Mouse (Mus musculus): ENCODE measurements around the gene Wdr25.

The Wdr25 gene

GRCm38 (mm10) chr12:108984471-108984870 lies 91.0 kb downstream of the Wdr25 start:
- DNase-seq (ENCODE audit: low spot score in 2 of 2): no peak

DNA sequence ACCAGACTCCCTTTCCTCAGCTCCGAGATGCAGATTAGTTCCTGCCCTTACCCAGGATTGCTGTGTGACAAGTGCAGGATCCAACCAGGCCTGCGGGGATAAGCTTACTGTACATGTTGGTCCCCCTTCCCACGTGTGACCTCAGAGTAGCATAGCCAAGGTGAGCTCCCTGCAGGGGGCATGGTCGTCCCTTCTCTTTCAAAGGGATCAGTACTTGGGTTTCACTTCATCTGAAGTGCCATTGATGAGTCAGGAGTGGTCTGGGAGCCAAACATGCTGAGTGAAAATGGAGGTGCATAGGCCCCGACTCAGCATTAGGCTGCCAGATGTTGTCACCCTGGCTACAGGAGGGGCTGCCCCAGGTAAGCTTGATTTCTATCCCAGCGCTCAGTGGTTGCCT lies 91.6 kb downstream of the Wdr25 start:
- no peak for DNase-seq (ENCODE audit: low spot score in 2 of 2)

- DNase-seq (ENCODE audit: low spot score in 2 of 2): no peak
Measured at GRCm38 (mm10) chr12:108987448-108987847, 94.0 kb downstream of the Wdr25 start.

DNA sequence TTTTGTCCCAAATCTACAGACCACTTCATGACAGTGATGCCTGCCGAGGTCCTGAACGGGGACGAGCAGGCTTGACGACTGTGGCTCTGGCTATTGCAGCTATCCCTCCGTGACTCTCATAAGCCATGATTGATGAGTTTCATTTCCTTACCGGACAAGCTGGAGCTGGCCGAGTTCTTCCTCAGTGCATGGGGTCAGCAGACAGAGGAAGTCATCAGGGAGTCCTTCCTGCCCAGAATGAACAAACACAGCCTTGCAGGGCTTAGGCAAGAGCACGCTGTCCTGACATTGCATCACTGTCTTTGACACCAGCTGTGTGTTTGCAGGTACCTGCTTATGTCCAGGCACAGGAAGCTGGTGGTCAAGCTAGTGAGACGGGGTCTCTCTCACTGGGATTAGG lies 97.0 kb downstream of the Wdr25 start:
- DNase-seq (ENCODE audit: low spot score in 2 of 2): peak in 1 of 2 experiments; percentile 32

DNA sequence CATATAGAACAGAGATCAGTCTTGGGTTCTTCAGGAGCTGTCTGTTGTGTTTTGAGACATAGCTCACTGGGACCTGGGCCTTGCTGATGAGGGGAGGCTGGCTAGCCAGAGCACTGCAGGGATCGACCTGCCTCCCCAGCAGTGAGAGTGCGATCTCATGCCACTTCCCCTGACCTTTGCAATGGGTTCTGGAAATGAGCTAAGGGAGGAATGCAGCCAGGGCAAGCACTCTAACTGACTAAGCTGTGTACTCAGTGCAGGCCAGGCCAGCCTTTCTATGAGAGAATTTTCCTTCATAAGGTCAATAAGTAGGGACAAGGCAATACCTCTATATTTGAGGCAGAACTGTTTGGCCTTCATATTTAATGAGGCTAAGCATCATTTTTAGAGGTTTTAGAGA lies 99.6 kb downstream of the Wdr25 start:
- DNase-seq (ENCODE audit: low spot score in 2 of 2): no peak

GRCm38 (mm10) chr12:108994436-108995031 lies 101.1 kb downstream of the Wdr25 start:
- DNase-seq (ENCODE audit: low spot score in 2 of 2): peak; percentile 67 to 68

DNA sequence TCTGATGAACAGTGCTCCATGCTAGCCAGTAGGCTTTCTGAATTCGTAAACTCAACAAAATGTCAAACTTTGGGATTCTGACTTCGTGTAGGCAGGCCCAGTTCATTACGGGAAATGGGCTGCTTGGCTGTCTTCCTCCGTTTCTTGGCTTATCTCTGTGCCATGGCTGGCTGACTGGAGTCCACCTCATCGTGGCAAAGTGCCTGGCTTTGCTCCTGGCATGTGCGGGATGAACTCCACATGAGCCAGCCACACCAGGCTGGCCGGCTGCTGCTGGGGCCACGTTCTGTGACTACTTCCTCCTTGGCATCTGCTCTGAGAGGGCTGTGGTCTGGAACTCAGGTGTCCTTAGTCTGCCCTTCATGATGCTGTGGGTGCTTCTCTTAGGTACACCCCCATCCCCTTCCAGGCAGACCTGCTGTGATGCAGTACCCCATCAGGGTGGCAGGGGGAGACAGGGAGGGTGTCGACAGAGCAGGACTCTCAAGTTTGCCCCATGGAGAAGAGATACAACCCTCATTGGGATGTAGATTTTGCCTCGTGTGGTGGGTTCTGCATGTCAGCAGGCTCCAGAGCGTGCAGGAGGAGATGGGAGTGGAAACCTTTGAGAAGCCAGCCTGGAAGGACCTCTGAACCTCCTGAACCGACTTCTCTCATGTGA lies 102.7 kb downstream of the Wdr25 start:
- no peak for DNase-seq (ENCODE audit: low spot score in 2 of 2)

DNA sequence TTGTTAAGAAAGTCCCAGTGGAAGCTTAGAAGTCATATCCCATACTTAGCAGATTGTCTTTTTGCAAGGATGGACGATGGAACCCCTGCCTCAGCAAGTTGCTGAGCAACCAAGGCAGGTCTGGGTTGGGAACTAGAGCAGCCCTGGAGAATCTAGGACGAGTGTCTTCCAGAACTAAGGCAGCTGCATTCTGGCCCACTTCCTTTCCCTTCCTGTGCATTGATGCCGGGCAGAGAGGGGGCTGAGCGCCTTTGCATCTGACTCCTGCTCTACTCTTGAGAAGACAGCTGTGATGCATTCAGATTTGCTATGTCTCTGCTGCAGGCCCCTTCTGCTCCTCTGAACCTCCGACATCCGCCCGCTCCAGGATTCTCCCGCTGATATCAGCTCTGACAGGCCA lies 103.8 kb downstream of the Wdr25 start:
- no peak for DNase-seq (ENCODE audit: low spot score in 2 of 2)

DNA sequence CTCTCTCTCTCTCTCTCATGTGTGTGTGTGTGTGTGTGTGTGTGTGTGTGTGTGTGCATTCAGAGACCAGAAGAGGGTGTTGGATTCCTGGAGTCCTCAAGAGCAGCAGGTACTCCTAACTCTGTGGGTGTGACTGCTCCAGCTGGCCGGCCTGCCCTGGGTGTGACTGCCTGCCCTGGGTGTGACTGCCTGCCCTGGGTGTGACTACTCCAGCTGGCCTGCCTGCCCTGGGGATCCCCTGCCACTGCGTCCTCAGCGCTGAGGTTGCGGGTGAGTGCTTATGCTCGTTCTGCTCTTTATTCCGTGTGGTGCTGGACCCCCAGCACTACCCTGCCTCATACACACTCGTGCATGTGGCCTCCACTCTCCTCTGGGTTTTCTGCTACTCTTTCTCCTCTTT lies 109.5 kb downstream of the Wdr25 start:
- DNase-seq (ENCODE audit: low spot score in 2 of 2): peak in 1 of 2 experiments; percentile 23

DNA sequence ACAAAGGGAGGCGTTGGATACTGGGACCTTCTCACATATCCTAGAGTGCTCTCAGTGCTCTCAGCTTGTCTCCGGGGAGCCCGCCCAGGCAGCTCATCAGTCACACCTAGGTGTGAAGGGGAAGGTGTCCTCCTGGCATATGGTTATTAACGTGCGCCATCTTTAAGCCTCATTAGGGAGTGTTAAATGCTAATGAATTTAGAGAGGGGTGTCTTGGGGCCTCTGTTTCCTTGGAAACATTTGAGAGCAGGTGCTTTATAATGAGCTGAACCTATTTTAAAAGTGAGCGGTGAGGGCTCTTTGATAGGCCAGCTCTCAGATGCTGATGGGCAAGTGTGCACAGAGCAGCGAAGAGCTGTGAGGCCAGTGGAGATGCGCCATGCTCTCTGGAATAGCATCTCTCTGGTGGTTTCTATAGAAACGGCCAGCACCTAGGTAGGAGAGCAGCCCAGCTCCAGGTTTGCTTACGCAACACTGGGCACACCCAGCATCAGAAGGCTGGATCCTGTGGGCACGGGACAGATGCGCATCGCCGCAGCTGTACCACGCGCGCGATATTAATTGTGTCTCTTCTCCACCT lies 116.7 kb downstream of the Wdr25 start:
- no peak for DNase-seq (ENCODE audit: low spot score in 2 of 2)

DNA sequence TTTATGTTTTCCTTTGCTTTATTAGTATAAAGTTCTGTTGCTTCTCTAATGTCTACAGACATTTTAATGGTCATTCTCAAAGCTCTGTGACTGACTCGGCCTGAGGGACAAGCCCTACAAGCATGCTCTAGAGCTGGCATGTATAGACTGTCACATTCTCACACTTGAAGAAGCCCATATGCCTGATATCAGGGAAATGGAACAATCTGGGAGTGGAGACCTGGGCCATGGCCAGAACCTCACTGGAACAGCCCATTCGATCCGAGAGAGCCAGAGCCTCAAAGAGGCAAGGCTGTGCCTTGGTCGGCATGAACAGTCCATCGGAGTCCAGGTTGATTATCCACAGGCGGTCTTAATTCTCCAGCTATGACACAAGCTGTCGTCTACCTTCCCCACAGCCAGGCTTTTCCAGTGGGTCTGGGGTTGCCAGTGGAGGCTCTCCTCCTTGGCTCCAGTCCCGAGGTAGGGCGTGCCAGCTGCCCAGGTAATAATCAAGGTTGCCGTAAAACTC lies 128.8 kb downstream of the Wdr25 start:
- no peak for DNase-seq (ENCODE audit: low spot score in 2 of 2)

GRCm38 (mm10) chr12:109022966-109023365 lies 129.5 kb downstream of the Wdr25 start:
- DNase-seq (ENCODE audit: low spot score in 2 of 2): no peak

DNA sequence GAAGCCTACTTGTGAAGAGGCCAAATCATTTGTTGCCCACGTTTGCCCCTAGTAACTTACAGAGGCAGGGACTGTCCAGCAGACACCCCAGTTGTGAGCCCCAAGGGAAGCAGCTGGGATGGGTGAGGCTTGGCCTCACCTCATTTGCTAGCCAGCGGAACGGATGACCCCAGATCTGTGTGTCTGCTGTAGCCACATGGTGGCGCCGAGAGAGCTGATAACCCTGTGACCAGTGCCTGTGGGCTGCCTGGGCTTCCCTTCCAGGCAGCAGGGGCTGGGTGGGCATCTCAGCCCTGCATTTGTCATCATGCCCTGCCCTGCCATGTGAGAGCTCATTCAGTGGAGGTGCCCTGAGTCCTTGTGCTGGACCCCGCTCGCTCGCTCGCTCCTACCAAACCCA lies 130.3 kb downstream of the Wdr25 start:
- DNase-seq (ENCODE audit: low spot score in 2 of 2): no peak

DNA sequence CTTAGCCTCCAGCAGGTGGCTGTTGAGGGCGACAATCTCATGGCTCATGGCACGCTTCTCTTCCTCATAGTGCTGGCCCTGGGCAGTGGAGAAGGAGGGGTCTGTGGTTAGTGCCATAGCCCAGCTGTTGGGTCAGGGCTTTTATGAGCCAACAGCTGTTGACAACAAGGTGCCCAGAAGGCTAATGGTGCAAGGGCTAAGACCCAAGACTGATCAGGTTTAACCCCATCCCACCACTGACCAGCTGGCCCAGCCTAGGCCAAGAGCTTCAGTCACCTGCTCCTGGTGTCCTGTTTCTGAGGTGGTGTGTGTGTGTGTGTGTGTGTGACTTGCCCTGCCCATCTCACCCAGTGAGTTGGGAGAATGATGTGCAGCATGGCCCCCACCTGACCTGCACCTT lies 143.6 kb downstream of the Wdr25 start:
- no peak for DNase-seq (ENCODE audit: low spot score in 2 of 2)

DNA sequence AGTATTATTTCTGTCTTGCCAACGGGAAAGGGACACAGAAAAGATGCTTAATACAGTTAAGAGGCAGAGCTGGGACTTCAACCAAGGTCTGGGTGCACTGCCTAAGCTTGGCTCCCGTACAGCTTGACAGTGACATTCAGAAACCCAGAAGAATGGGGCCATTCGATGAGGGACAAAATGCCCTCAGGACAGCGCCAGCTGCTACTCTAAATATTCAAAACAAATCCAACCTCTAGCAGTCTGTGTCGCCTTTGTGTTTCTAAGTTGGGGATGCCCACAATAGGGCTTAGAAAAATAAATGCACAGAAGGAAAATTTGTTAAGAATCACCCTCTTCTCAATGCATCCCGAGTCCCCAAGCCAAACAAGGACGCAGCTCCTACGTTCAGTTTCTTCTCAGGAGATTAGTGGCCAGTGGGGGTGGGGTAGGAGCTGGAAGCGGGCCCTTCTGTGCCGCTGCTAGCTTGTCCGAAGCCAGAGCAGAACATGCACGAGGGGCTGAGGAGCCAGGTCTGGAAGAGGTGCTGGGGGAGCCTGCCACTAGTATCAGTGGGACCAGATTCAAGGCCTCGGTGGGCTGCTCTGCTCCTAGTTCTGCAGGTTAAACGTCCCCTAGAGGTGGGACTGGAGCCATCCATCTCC lies 144.9 kb downstream of the Wdr25 start:
- DNase-seq (ENCODE audit: low spot score in 2 of 2): no peak

DNA sequence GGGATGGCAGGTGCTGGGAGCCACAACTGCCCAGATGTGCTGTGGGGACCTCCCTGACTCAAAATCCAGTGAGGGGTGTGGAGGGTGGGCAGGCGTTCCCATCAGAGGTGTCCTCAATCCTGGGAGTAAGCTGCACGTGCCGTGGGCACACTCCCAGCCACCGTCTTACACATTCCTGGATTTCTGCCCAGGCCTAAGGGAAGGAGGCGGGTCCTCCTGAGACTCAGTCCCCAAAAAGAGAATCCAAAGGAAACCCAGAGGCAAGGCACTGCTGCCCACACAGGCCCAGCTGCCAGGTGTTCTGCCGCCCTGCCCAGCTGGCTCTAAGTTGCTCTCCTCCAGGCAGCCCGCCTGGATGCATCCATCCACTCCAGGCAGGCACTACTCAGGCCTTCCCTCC lies 145.9 kb downstream of the Wdr25 start:
- DNase-seq (ENCODE audit: low spot score in 2 of 2): no peak

GRCm38 (mm10) chr12:109044497-109044896 lies 151.1 kb downstream of the Wdr25 start:
- DNase-seq (ENCODE audit: low spot score in 2 of 2): no peak

DNA sequence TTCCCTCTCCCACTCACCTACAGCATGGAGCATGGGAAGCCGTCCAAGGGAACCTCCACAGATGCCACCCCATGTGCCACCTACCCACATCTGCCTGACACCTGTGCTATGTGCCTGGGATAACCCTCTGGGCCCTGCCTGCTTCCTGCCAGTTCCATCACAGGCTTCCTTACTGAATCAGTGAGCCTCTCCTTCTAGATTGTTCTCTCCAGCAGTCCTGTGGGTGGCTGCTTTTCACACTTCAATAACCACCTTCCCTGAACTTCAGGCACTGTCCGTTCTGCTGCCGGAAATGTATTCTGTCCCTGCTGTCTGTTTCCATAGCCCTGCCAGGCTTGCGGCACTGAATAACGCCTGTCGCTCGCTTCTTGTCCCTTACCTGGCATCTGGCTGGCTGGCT lies 152.2 kb downstream of the Wdr25 start:
- no peak for DNase-seq (ENCODE audit: low spot score in 2 of 2)

DNA sequence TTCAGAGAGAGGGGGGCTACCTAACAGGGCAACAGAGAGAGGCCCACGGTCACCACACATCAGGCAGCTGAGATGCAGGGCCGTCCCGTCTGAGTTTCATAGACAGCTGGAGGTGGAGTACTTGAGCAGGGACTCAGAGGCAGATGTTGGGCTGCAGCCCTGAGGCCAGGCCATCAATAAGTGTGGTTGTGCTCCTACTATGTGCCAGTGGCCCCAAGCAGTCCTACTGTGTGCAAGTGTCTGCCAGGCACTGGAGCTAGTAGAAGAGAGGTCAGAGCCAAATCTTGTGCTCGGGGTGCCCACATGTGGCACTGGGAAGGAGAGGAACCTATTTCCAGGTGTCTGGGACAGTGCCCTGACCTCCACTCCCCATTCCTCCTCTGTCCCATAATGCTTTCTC lies 156.5 kb downstream of the Wdr25 start:
- no peak for DNase-seq (ENCODE audit: low spot score in 2 of 2)

DNA sequence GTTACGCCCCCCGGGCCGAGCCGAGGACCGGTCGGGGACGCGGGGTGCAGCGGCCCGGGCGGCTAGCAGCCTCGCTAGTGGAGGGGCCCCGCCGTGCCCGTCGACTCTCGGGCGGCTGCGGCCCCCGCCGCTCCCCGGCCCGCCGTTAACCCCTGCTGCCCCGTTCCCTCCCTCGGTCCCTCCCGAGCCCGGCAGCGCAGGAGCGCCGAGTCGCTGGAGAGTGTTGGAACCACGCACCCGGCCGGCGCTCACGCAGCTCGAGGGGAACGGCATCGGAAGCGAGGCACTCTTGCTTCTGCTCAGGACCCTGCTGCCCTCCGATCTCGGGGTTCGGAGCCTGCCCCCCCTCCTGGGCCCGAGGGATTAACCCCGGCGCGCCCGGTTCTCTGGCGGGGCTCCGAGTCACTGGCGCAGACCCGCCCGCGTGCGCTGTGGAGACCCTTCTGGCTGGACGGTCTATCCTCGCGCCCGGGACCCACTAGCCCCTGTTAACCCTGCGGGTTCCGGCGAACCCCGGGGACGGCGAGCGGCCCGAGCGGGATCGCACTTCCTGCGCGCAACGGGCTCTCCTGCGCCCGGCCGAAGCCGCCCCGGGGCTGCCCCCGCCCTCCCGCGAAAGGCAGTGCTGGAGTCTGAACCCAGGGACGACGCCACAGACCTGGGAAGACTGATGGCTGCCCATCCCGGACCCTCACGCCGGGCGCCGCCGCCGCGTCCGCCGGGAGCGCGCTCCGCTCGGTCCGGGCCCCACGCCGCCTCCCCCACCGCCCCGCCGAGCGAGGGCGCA lies 159.8 kb downstream of the Wdr25 start:
- no peak for DNase-seq (ENCODE audit: low spot score in 2 of 2)

DNA sequence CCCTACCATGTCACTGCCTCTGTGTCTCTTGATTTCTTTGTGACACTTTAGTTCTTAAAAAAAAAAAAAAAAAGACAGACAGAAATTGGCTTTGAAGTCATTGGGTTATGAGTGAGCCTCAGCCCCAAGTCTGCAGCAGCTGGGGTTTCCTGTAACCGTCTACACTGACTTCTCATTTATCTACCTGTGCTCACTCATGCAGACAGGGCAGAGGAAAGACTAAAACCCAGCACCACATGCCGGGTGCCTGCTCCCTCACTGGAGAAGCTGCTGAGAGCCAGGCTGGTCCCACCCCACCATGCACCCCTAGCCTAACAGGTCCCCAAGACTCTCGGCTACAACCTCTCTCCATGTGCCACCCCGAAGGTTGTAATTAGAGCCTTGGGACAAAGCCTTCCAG lies 164.3 kb downstream of the Wdr25 start:
- DNase-seq (ENCODE audit: low spot score in 2 of 2): no peak

- DNase-seq (ENCODE audit: low spot score in 2 of 2): no peak
Measured at GRCm38 (mm10) chr12:109058660-109059059, 165.2 kb downstream of the Wdr25 start.

All from spleen, postnatal 36 days (tissue).